Mouse (Mus musculus): Measurements from ENCODE around the gene Gemin2.
"Not testable (repeated sequence)": the region's sequence is repeated elsewhere in the genome, so short reads cannot be mapped to it uniquely, and the experiment has no call there.

The Gemin2 gene

GRCm38 (mm10) chr12:59013234-59013633, at the start of gene Gemin2:
Gemin2 (plus strand) TSS chr12:59013393.
- DNase-seq, result peak; percentile 94

GRCm38 (mm10) chr12:58964583-58964982, 48.6 kb upstream of the Gemin2 start:
- peak; percentile 6 for DNase-seq

GRCm38 (mm10) chr12:58976966-58977365, 36.2 kb upstream of the Gemin2 start:
- DNase-seq, result no peak

- not testable (repeated sequence) for DNase-seq
These were observed 32.0 kb upstream of the Gemin2 start for GRCm38 (mm10) chr12:58981178-58981661.

- DNase-seq, result no peak
These were observed 27.4 kb upstream of the Gemin2 start for GRCm38 (mm10) chr12:58985766-58986165.

- peak; percentile 39 for DNase-seq
These were observed 2.7 kb upstream of the Gemin2 start for GRCm38 (mm10) chr12:59010482-59010881.

GRCm38 (mm10) chr12:59011275-59011843, 1.8 kb upstream of the Gemin2 start:
- DNase-seq, result no peak

- peak; percentile 99 for DNase-seq
These were observed 1.1 kb upstream of the Gemin2 start, which contains the start of gene Sec23a for GRCm38 (mm10) chr12:59011844-59012709. Sec23a (minus strand) TSS chr12:59012017.

GRCm38 (mm10) chr12:59012710-59013091, 492 bp upstream of the Gemin2 start:
- peak; percentile 18 for DNase-seq

GRCm38 (mm10) chr12:59017970-59018369, 4.8 kb downstream of the Gemin2 start:
- no peak for DNase-seq

- DNase-seq, result no peak
These were observed 6.7 kb downstream of the Gemin2 start for GRCm38 (mm10) chr12:59019891-59020290.

- no peak for DNase-seq
These were observed 8.1 kb downstream of the Gemin2 start for GRCm38 (mm10) chr12:59021306-59021705.

GRCm38 (mm10) chr12:59032101-59032500, 18.9 kb downstream of the Gemin2 start:
- DNase-seq, result peak; percentile 30

- no peak for DNase-seq
These were observed 26.2 kb downstream of the Gemin2 start for GRCm38 (mm10) chr12:59039162-59039970.

GRCm38 (mm10) chr12:59039971-59040844, 27.0 kb downstream of the Gemin2 start:
- DNase-seq, result peak; percentile 21

GRCm38 (mm10) chr12:59040851-59041250, 27.7 kb downstream of the Gemin2 start:
- DNase-seq, result no peak

- no peak for DNase-seq
These were observed 39.3 kb downstream of the Gemin2 start for GRCm38 (mm10) chr12:59052470-59052869.

- DNase-seq, result no peak
These were observed 40.0 kb downstream of the Gemin2 start for GRCm38 (mm10) chr12:59053166-59053565.

- no peak for DNase-seq
These were observed 40.8 kb downstream of the Gemin2 start for GRCm38 (mm10) chr12:59053976-59054375.

- DNase-seq, result no peak
These were observed 42.1 kb downstream of the Gemin2 start for GRCm38 (mm10) chr12:59055196-59055850.

- no peak for DNase-seq
These were observed 43.0 kb downstream of the Gemin2 start for GRCm38 (mm10) chr12:59056222-59056621.

- DNase-seq, result not testable (repeated sequence)
These were observed 45.0 kb downstream of the Gemin2 start for GRCm38 (mm10) chr12:59058242-59058641.

Measured in thymus, postnatal 14 days (tissue).